Mouse (Mus musculus) right cerebral cortex, postnatal 10 days (tissue): ENCODE measurements at regions not wholly inside any gene's neighbourhood (a gene's known extent, or its start where the extent isn't known, plus 50 kb on each side); places are given as distances from the start of the nearest gene placed in this dataset.
"Not testable (repeated sequence)": the region's sequence is repeated elsewhere in the genome, so short reads cannot be mapped to it uniquely, and the experiment has no call there.

Experiments
- DNase-seq, 2 experiments: peaks; one replicate each; pipeline ENCODE4 v3.0.0; 2021; ENCODE audit warnings: low spot score in 2 of 2

DNA sequence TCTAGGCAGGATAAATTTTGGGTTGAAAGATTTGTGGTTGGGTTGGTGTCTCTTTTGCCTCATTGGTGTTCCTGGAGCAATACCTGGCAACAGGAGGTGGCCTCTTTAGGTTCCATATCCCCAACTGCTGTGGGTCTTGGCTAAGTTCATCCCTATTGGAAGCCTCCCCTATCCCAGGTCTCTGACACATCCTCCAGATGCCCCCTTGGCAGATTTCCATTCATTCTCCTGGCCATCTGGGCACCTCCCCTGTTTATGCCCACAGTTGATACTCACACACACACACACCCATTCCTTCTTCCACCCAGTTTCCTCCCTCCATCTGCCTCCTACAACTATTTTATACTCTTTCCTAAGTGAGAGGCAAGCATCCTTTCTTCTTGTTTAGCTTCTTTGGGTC is 984.9 kb upstream of the Gm12353 start:
- DNase-seq, result no peak

GRCm38 (mm10) chr4:18639035-18639434 is 966.2 kb upstream of the Gm12353 start:
- no peak for DNase-seq

- DNase-seq, result peak; percentile 36 to 56
Observed at GRCm38 (mm10) chr4:18649153-18649552, 956.1 kb upstream of the Gm12353 start.

- DNase-seq, result no peak
Observed at GRCm38 (mm10) chr4:18685891-18686544, 919.2 kb upstream of the Gm12353 start.

DNA sequence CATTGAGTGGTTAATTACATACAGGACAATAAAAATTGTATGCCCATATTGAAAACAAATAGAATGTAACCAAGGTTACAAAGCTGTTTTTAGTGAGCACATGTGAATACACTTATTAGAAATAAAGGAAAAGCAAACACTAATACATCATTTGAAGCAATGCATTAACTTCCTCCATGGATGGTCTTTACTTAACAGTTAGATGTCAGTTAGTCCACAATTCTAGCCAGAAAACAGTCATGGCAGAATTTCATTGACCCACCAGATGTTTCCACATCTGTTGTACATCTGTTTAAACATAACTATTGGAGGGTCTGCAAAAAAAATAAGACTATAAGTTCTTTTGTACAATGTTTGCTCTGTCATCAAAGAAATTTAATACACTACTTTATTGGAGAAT is 911.2 kb upstream of the Gm12353 start:
- no peak for DNase-seq

GRCm38 (mm10) chr4:18696246-18696645 is 909.0 kb upstream of the Gm12353 start:
- DNase-seq, result no peak

- no peak for DNase-seq
Observed at GRCm38 (mm10) chr4:18744241-18744640, 861.0 kb upstream of the Gm12353 start.

DNA sequence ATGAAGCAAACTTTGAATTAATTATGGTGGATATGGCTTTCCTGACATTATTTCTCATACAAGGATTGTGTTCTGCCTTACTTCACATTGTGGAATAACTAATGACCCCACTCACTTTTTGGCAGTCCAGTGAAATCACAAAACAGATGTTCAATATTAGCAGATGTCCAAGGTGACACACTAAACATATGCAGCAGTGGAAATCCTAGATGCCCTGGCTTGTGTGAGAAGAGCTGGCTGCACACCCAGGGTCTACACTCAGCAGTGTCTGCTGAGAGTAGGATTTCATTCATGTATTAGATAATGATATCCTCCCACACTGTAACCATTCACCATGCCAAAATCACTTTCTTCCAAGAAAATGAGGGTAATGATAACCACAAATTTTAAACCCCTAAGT is 816.9 kb upstream of the Gm12353 start:
- no peak for DNase-seq

DNA sequence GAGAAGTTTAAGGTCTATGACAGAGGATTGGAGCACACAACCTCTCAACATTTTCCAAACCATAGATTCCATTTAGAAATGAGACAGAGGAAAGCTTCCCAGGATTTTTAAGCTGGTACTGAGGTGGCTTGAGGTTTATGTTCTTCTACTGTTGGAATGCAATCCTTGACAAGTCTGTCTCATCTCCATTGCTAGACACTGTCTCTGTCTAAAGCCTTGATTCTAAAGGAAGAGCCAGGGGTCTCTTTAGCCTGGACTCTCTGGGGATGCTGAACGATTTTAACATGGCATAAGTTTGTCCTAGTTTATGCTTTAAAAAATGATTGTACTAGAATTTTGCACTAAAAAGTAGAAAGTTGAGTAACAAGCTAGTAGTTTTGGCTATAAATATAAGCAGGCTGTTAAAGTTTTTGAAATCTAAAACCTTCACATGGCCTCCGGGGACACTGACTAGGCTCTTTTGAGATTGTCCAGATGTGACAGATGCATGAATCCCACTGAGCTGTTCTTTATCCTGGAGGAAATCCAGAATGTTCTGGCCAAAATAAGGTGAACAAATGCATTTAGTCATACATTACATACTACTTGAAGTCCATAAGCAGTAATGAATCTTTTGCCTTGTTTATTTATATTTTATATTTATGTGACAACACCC is 809.4 kb upstream of the Gm12353 start:
- DNase-seq, result no peak

GRCm38 (mm10) chr4:18796395-18796740 is 808.9 kb upstream of the Gm12353 start:
- no peak for DNase-seq

DNA sequence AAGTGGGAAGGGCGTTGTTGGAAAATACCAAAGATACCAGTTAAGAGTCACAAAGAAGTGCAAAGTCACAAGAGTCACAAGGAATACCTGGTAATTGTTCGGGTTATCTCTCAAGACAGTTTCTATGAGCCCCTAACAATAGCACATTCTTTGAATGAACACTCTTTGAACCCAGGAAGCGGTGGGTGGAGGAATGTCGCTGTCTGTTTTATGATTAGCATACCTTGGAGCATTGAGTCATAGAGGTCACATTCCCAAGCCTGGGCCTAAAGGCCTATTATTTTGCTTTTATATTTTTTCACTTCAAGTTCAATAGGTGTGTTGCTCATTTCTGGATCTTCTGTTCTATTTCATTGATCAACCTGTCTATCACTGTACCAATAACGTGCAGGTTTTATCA is 802.1 kb upstream of the Gm12353 start:
- DNase-seq, result not testable (repeated sequence)
